Mouse (Mus musculus) hindbrain, embryonic 15.5 days (tissue): ENCODE measurements at regions not wholly inside any gene's neighbourhood (a gene's known extent, or its start where the extent isn't known, plus 50 kb on each side); places are given as distances from the start of the nearest gene placed in this dataset.

Experiments used
- ATAC-seq: fragments of 200-750 bp; cut with Nextera tagmentation; 2 replicates; pipeline ENCODE4 v1.8.0; 2017; ENCODE audit warnings: low read depth, moderate number of reproducible peaks, moderate TSS enrichment; ENCODE audit not compliant: low FRiP score
- H3K27ac ChIP-seq: fragments of 300-500 bp; sonication (generic); replicated peaks from 2 replicates; pipeline ENCODE4 v1.5.1; 2015; ENCODE audit warnings: mild to moderate bottlenecking, inconsistent platforms
- H3K27me3 ChIP-seq: fragments of 300-500 bp; sonication (generic); 2 replicates; pipeline ENCODE4 v1.6.1; 2015; ENCODE audit warnings: control low read depth, inconsistent platforms
- H3K36me3 ChIP-seq: fragments of 300-500 bp; sonication (generic); 2 replicates; pipeline ENCODE4 v1.6.1; 2015; ENCODE audit warnings: control low read depth, inconsistent platforms
- H3K4me1 ChIP-seq: fragments of 300-500 bp; sonication (generic); replicated peaks from 2 replicates; pipeline ENCODE4 v1.6.1; 2015; ENCODE audit warnings: control low read depth, inconsistent platforms
- H3K4me2 ChIP-seq: fragments of 300-500 bp; sonication (generic); 2 replicates; pipeline ENCODE4 v1.6.1; 2015; ENCODE audit warnings: moderate library complexity, mild to moderate bottlenecking, inconsistent platforms
- H3K4me3 ChIP-seq: fragments of 300-500 bp; sonication (generic); 2 replicates; pipeline ENCODE4 v1.5.1; 2015; ENCODE audit warnings: mild to moderate bottlenecking, inconsistent platforms
- H3K9ac ChIP-seq: fragments of 300-500 bp; sonication (generic); 2 replicates; pipeline ENCODE4 v1.6.1; 2015; ENCODE audit warnings: inconsistent platforms
- H3K9me3 ChIP-seq: fragments of 300-500 bp; sonication (generic); 2 replicates; pipeline ENCODE4 v1.6.1; 2016; ENCODE audit warnings: control low read depth, inconsistent platforms
- WGBS: fragments of 180-500 bp; shearing (Covaris S2); methylation state at CpG from one replicate; pipeline ENCODE4 v1.1.7; 2015; 5-methylcytosine and 5-hydroxymethylcytosine counted together

- H3K27me3 ChIP-seq, result no peaks in the 10 kb centered on the region
- WGBS, result 77% methylated on average over 8 of the region's 8 CpGs
- no peak overlapping the region for H3K4me2 ChIP-seq
- no peaks in the 10 kb centered on the region for H3K4me1 ChIP-seq
- no peak overlapping the region for H3K9ac ChIP-seq
- H3K4me3 ChIP-seq, result no peak overlapping the region
- no peak for ATAC-seq
- no peaks in the 10 kb centered on the region for H3K9me3 ChIP-seq
- no peaks in the 10 kb centered on the region for H3K36me3 ChIP-seq
- H3K27ac ChIP-seq, result no peak overlapping the region
Measured at GRCm38 (mm10) chr15:74420550-74420949, 215.6 kb downstream of the Mroh4 start.

GRCm38 (mm10) chr15:74418635-74419034, 217.5 kb downstream of the Mroh4 start:
- Histone ChIP-seq H3K9me3 (no peaks in the 10 kb centered on the region), H3K4me3 (no peak overlapping the region), H3K27me3 (no peaks in the 10 kb centered on the region), H3K4me1 (peaks cover 3% of the 10 kb centered on the region; the same call in 1 of the 2 replicates), H3K27ac (no peak overlapping the region), H3K36me3 (no peaks in the 10 kb centered on the region), H3K9ac (no peak overlapping the region), H3K4me2 (no peak overlapping the region)
- ATAC-seq, result no peak
- WGBS, result 83% methylated on average over 7 of the region's 7 CpGs

- no peak overlapping the region for H3K9ac ChIP-seq
- H3K4me3 ChIP-seq, result no peak overlapping the region
- H3K36me3 ChIP-seq, result no peaks in the 10 kb centered on the region
- no peak overlapping the region for H3K27ac ChIP-seq
- H3K27me3 ChIP-seq, result no peaks in the 10 kb centered on the region
- H3K4me1 ChIP-seq, result peaks cover 6% of the 10 kb centered on the region; the same call in 1 of the 2 replicates
- no peak overlapping the region for H3K4me2 ChIP-seq
- H3K9me3 ChIP-seq, result no peaks in the 10 kb centered on the region
- no peak for ATAC-seq
- WGBS, result 67% methylated on average over 10 of the region's 10 CpGs
Measured at GRCm38 (mm10) chr15:74413217-74413616, 222.9 kb downstream of the Mroh4 start.

GRCm38 (mm10) chr15:74412261-74412660, 223.9 kb downstream of the Mroh4 start:
- Histone ChIP-seq H3K27me3 (no peaks in the 10 kb centered on the region), H3K27ac (no peak overlapping the region), H3K4me3 (no peak overlapping the region), H3K4me2 (no peak overlapping the region), H3K36me3 (no peaks in the 10 kb centered on the region), H3K4me1 (peaks cover 6% of the 10 kb centered on the region; the same call in 1 of the 2 replicates), H3K9ac (no peak overlapping the region), H3K9me3 (no peaks in the 10 kb centered on the region)
- WGBS, result 81% methylated on average over 3 of the region's 3 CpGs
- no peak for ATAC-seq

GRCm38 (mm10) chr15:74411097-74411496, 225.1 kb downstream of the Mroh4 start:
- WGBS, result 72% methylated on average over 3 of the region's 3 CpGs
- H3K4me1 ChIP-seq, result peaks cover 6% of the 10 kb centered on the region; the same call in 1 of the 2 replicates
- no peaks in the 10 kb centered on the region for H3K9me3 ChIP-seq
- no peaks in the 10 kb centered on the region for H3K27me3 ChIP-seq
- H3K4me3 ChIP-seq, result no peak overlapping the region
- no peak overlapping the region for H3K4me2 ChIP-seq
- no peak for ATAC-seq
- no peaks in the 10 kb centered on the region for H3K36me3 ChIP-seq
- H3K9ac ChIP-seq, result no peak overlapping the region
- no peak overlapping the region for H3K27ac ChIP-seq

GRCm38 (mm10) chr15:74404866-74405265, 231.3 kb downstream of the Mroh4 start:
- H3K4me3 ChIP-seq, result no peak overlapping the region
- H3K4me1 ChIP-seq, result peaks cover 15% of the 10 kb centered on the region; the same call in 1 of the 2 replicates
- peak; percentile 71 for ATAC-seq
- no peak overlapping the region for H3K9ac ChIP-seq
- no peaks in the 10 kb centered on the region for H3K9me3 ChIP-seq
- no peak overlapping the region for H3K4me2 ChIP-seq
- H3K27ac ChIP-seq, result peak overlapping the region; percentile 6
- H3K27me3 ChIP-seq, result no peaks in the 10 kb centered on the region
- 47% methylated on average over 6 of the region's 6 CpGs for WGBS
- no peaks in the 10 kb centered on the region for H3K36me3 ChIP-seq

GRCm38 (mm10) chr15:74401275-74401674, 234.9 kb downstream of the Mroh4 start:
- Histone ChIP-seq H3K4me2 (no peak overlapping the region), H3K27me3 (no peaks in the 10 kb centered on the region), H3K27ac (no peak overlapping the region), H3K9ac (no peak overlapping the region), H3K36me3 (no peaks in the 10 kb centered on the region), H3K4me1 (peaks cover 15% of the 10 kb centered on the region; the same call in 1 of the 2 replicates), H3K4me3 (no peak overlapping the region), H3K9me3 (no peaks in the 10 kb centered on the region)
- ATAC-seq, result no peak
- WGBS, result 91% methylated on average over 7 of the region's 7 CpGs

- WGBS, result 92% methylated on average over 8 of the region's 8 CpGs
- Histone ChIP-seq H3K4me2 (no peak overlapping the region), H3K9ac (no peak overlapping the region), H3K4me3 (no peak overlapping the region), H3K27ac (no peak overlapping the region), H3K27me3 (no peaks in the 10 kb centered on the region), H3K36me3 (no peaks in the 10 kb centered on the region), H3K4me1 (no peaks in the 10 kb centered on the region), H3K9me3 (no peaks in the 10 kb centered on the region)
- no peak for ATAC-seq
Measured at GRCm38 (mm10) chr15:74396029-74396428, 240.1 kb downstream of the Mroh4 start.

- WGBS, result 16% methylated on average over 3 of the region's 3 CpGs
- H3K4me1 ChIP-seq, result no peaks in the 10 kb centered on the region
- no peaks in the 10 kb centered on the region for H3K36me3 ChIP-seq
- no peaks in the 10 kb centered on the region for H3K27me3 ChIP-seq
- no peak overlapping the region for H3K27ac ChIP-seq
- no peak overlapping the region for H3K9ac ChIP-seq
- no peak for ATAC-seq
- no peak overlapping the region for H3K4me3 ChIP-seq
- H3K4me2 ChIP-seq, result no peak overlapping the region
- H3K9me3 ChIP-seq, result no peaks in the 10 kb centered on the region
Measured at GRCm38 (mm10) chr15:74387533-74387932, 248.6 kb downstream of the Mroh4 start.

- Histone ChIP-seq H3K36me3 (no peaks in the 10 kb centered on the region), H3K9me3 (no peaks in the 10 kb centered on the region), H3K27me3 (no peaks in the 10 kb centered on the region), H3K4me2 (no peak overlapping the region), H3K4me3 (no peak overlapping the region), H3K27ac (no peak overlapping the region), H3K9ac (no peak overlapping the region), H3K4me1 (no peaks in the 10 kb centered on the region)
- 70% methylated on average over 4 of the region's 4 CpGs for WGBS
- no peak for ATAC-seq
Measured at GRCm38 (mm10) chr15:74382556-74382955, 253.6 kb downstream of the Mroh4 start.

- H3K27ac ChIP-seq, result no peak overlapping the region
- no peaks in the 10 kb centered on the region for H3K27me3 ChIP-seq
- H3K9me3 ChIP-seq, result no peaks in the 10 kb centered on the region
- no peaks in the 10 kb centered on the region for H3K4me1 ChIP-seq
- H3K4me3 ChIP-seq, result no peak overlapping the region
- H3K4me2 ChIP-seq, result no peak overlapping the region
- no peak overlapping the region for H3K9ac ChIP-seq
- 87% methylated on average over 6 of the region's 6 CpGs for WGBS
- no peaks in the 10 kb centered on the region for H3K36me3 ChIP-seq
- ATAC-seq, result no peak
Measured at GRCm38 (mm10) chr15:74379366-74379765, 256.8 kb downstream of the Mroh4 start.

GRCm38 (mm10) chr15:74369461-74369860, 266.7 kb downstream of the Mroh4 start:
- no peaks in the 10 kb centered on the region for H3K27me3 ChIP-seq
- H3K4me3 ChIP-seq, result no peak overlapping the region
- no peaks in the 10 kb centered on the region for H3K4me1 ChIP-seq
- 85% methylated on average over 3 of the region's 3 CpGs for WGBS
- H3K9ac ChIP-seq, result no peak overlapping the region
- H3K4me2 ChIP-seq, result no peak overlapping the region
- no peak for ATAC-seq
- no peak overlapping the region for H3K27ac ChIP-seq
- no peaks in the 10 kb centered on the region for H3K9me3 ChIP-seq
- no peaks in the 10 kb centered on the region for H3K36me3 ChIP-seq

GRCm38 (mm10) chr15:74347911-74348310, 288.2 kb downstream of the Mroh4 start:
- Histone ChIP-seq H3K27me3 (no peaks in the 10 kb centered on the region), H3K4me3 (no peak overlapping the region), H3K9ac (no peak overlapping the region), H3K4me1 (peaks cover 8% of the 10 kb centered on the region; the same call in 1 of the 2 replicates), H3K36me3 (no peaks in the 10 kb centered on the region), H3K4me2 (no peak overlapping the region), H3K27ac (no peak overlapping the region), H3K9me3 (no peaks in the 10 kb centered on the region)
- no peak for ATAC-seq
- 40% methylated on average over 4 of the region's 4 CpGs for WGBS
